Mouse (Mus musculus) liver, postnatal 0 days (tissue): ENCODE measurements around the gene Nfkbie.

Source experiments
- CTCF ChIP-seq: sonication (generic); IDR thresholded peaks from 2 replicates; pipeline ENCODE4 v1.5.1; 2016; ENCODE audit warnings: antibody characterized with exemption, low read depth
- EP300 ChIP-seq: IDR thresholded peaks from 2 replicates; pipeline ENCODE4 v1.6.1; 2016; ENCODE audit warnings: antibody characterized with exemption, low read depth, mild to moderate bottlenecking

- TF ChIP-seq CTCF (no peak), EP300 (no peak)
These were observed 43.4 kb downstream of the Nfkbie start for GRCm38 (mm10) chr17:45598891-45599290.
